Mouse (Mus musculus) testis, adult 2 months (tissue): ENCODE results near the gene Sdhaf4. TPM values are rescaled to one million over a fixed set of nuclear protein-coding genes. Genes with fewer than 3 reads are reported as not detected.
A peak's percentile ranks its signal among the peaks of the same experiment; 100 is the strongest.

ENCODE experiments used
- H3K27ac ChIP-seq: fragments of 200-500 bp; 2 replicates; pipeline ENCODE4 v1.5.1; 2012; ENCODE audit warnings: low read depth, low read length; ENCODE audit not compliant: control insufficient read depth, insufficient read depth
- H3K27me3 ChIP-seq: fragments of 200-500 bp; 2 replicates; pipeline ENCODE4 v1.6.1; 2012; ENCODE audit warnings: mild to moderate bottlenecking, low read length, moderate library complexity; ENCODE audit not compliant: control insufficient read depth, insufficient read depth
- H3K36me3 ChIP-seq: fragments of 200-500 bp; 2 replicates; pipeline ENCODE4 v1.6.1; 2012; ENCODE audit warnings: mild to moderate bottlenecking, low read length; ENCODE audit not compliant: control insufficient read depth, insufficient read depth
- H3K4me1 ChIP-seq: fragments of 200-500 bp; 2 replicates; pipeline ENCODE4 v1.6.1; 2012; ENCODE audit warnings: low read length; ENCODE audit not compliant: control insufficient read depth, insufficient read depth
- H3K4me3 ChIP-seq: fragments of 200-500 bp; 2 replicates; pipeline ENCODE4 v1.5.1; 2012; ENCODE audit warnings: low read depth, mild to moderate bottlenecking, low read length, moderate library complexity, mixed read lengths; ENCODE audit not compliant: control insufficient read depth
- CTCF ChIP-seq: fragments of 200-500 bp; IDR thresholded peaks from 2 replicates; pipeline ENCODE4 v1.5.1; 2012; ENCODE audit warnings: low read depth, mild to moderate bottlenecking, inconsistent platforms, low read length, moderate library complexity; ENCODE audit not compliant: control insufficient read depth, insufficient read depth, insufficient replicate concordance
- POLR2A ChIP-seq: fragments of 200-500 bp; IDR thresholded peaks from 2 replicates; pipeline ENCODE4 v1.6.1; 2012; ENCODE audit warnings: low read depth, mild to moderate bottlenecking, inconsistent platforms, low read length, moderate library complexity; ENCODE audit not compliant: control insufficient read depth
- polyA plus RNA-seq: library from polyadenylated mRNA; depleted of rRNA; stranded (reverse); fragments of >200 nt; gene quantifications from 2 replicates; pipeline ENCODE4 v1.2.3, GENCODE M21; 2012; rRNA removed

The Sdhaf4 gene
- polyA plus RNA-seq, result 22.4 and 24.4 TPM in 2 replicates

GRCm38 (mm10) chr1:24005070-24005804 lies at the start of gene Sdhaf4:
Sdhaf4 (minus strand) TSS chr1:24005656.
- Histone ChIP-seq H3K4me3 (peak within 1 kb of the TSS; percentile 100), H3K4me1 (peaks cover 3% of the 10 kb centered on the region; the same call in 1 of the 2 replicates), H3K27me3 (no peaks in the 10 kb centered on the region), H3K36me3 (no peaks in the 10 kb centered on the region; the same call in 1 of the 2 replicates), H3K27ac (peak within 1 kb of the TSS; percentile 89)
- TF ChIP-seq CTCF, result no peak
- peak; percentile 98 for TF ChIP-seq POLR2A

GRCm38 (mm10) chr1:24046730-24047510 lies 41.5 kb upstream of the Sdhaf4 start:
- no peak overlapping the region for H3K4me3 ChIP-seq
- H3K4me1 ChIP-seq, result no peaks in the 10 kb centered on the region
- H3K27ac ChIP-seq, result no peak overlapping the region
- no peaks in the 10 kb centered on the region for H3K36me3 ChIP-seq
- TF ChIP-seq POLR2A, result no peak
- TF ChIP-seq CTCF, result no peak
- H3K27me3 ChIP-seq, result no peaks in the 10 kb centered on the region

- Histone ChIP-seq H3K27ac (peak overlapping the region; percentile 54; the same call in 1 of the 2 replicates), H3K4me3 (no peak overlapping the region), H3K27me3 (no peaks in the 10 kb centered on the region), H3K36me3 (no peaks in the 10 kb centered on the region; the same call in 1 of the 2 replicates), H3K4me1 (no peaks in the 10 kb centered on the region)
- TF ChIP-seq CTCF, result no peak
- no peak for TF ChIP-seq POLR2A
These were observed 40.2 kb upstream of the Sdhaf4 start for GRCm38 (mm10) chr1:24045627-24046026.

- Histone ChIP-seq H3K36me3 (no peaks in the 10 kb centered on the region; the same call in 1 of the 2 replicates), H3K4me3 (no peak overlapping the region), H3K27ac (no peak overlapping the region), H3K27me3 (no peaks in the 10 kb centered on the region), H3K4me1 (no peaks in the 10 kb centered on the region)
- TF ChIP-seq POLR2A, result no peak
- TF ChIP-seq CTCF, result no peak
These were observed 37.6 kb upstream of the Sdhaf4 start for GRCm38 (mm10) chr1:24043007-24043406.

GRCm38 (mm10) chr1:24033759-24034423 lies 28.4 kb upstream of the Sdhaf4 start:
- TF ChIP-seq POLR2A, result no peak
- no peak for TF ChIP-seq CTCF
- Histone ChIP-seq H3K4me3 (no peak overlapping the region), H3K27ac (no peak overlapping the region), H3K36me3 (no peaks in the 10 kb centered on the region), H3K4me1 (no peaks in the 10 kb centered on the region), H3K27me3 (no peaks in the 10 kb centered on the region)

- H3K4me1 ChIP-seq, result no peaks in the 10 kb centered on the region; the same call in 1 of the 2 replicates
- H3K27ac ChIP-seq, result no peak overlapping the region
- no peak overlapping the region for H3K4me3 ChIP-seq
These were observed 5.4 kb upstream of the Sdhaf4 start for GRCm38 (mm10) chr1:24010821-24011220.

More at GRCm38 (mm10) chr1:24010821-24011220, 5.4 kb upstream of the Sdhaf4 start:
- Histone ChIP-seq H3K27me3 (no peaks in the 10 kb centered on the region), H3K36me3 (no peaks in the 10 kb centered on the region)
- TF ChIP-seq CTCF (no peak), POLR2A (no peak)
